Mouse (Mus musculus) Muller cell, postnatal 12 days (primary cell): ENCODE measurements around the gene Fam208a.

Experiments
- DNase-seq: peaks from one replicate; pipeline ENCODE4 v3.0.0-alpha.2; 2015; ENCODE audit errors: inconsistent ontology term

Gene Fam208a

GRCm38 (mm10) chr14:27428573-27428972 lies at the start of gene Fam208a:
Fam208a (plus strand) TSS chr14:27428834.
- DNase-seq: peak; percentile 96

GRCm38 (mm10) chr14:27379404-27379803 lies 49.2 kb upstream of the Fam208a start:
- no peak for DNase-seq

- DNase-seq: no peak
Measured at GRCm38 (mm10) chr14:27381459-27381858, 47.2 kb upstream of the Fam208a start.

GRCm38 (mm10) chr14:27383321-27383830 lies 45.3 kb upstream of the Fam208a start:
- no peak for DNase-seq

- DNase-seq: no peak
Measured at GRCm38 (mm10) chr14:27384143-27384542, 44.5 kb upstream of the Fam208a start.

GRCm38 (mm10) chr14:27388616-27389015 lies 40.0 kb upstream of the Fam208a start:
- no peak for DNase-seq

- DNase-seq: no peak
Measured at GRCm38 (mm10) chr14:27389722-27390121, 38.9 kb upstream of the Fam208a start.

- no peak for DNase-seq
Measured at GRCm38 (mm10) chr14:27390663-27391062, 38.0 kb upstream of the Fam208a start.

- no peak for DNase-seq
Measured at GRCm38 (mm10) chr14:27391776-27392308, 36.8 kb upstream of the Fam208a start.

GRCm38 (mm10) chr14:27392660-27393059 lies 36.0 kb upstream of the Fam208a start:
- no peak for DNase-seq

GRCm38 (mm10) chr14:27393806-27394205 lies 34.8 kb upstream of the Fam208a start:
- no peak for DNase-seq

GRCm38 (mm10) chr14:27396424-27396823 lies 32.2 kb upstream of the Fam208a start:
- DNase-seq: no peak

GRCm38 (mm10) chr14:27397526-27397925 lies 31.1 kb upstream of the Fam208a start:
- DNase-seq: no peak

- DNase-seq: no peak
Measured at GRCm38 (mm10) chr14:27400495-27400894, 28.1 kb upstream of the Fam208a start.

GRCm38 (mm10) chr14:27401717-27402278 lies 26.8 kb upstream of the Fam208a start:
- DNase-seq: no peak

- no peak for DNase-seq
Measured at GRCm38 (mm10) chr14:27402332-27403250, 26.0 kb upstream of the Fam208a start.

GRCm38 (mm10) chr14:27405452-27405851 lies 23.2 kb upstream of the Fam208a start:
- peak; percentile 24 for DNase-seq

- no peak for DNase-seq
Measured at GRCm38 (mm10) chr14:27405947-27406346, 22.7 kb upstream of the Fam208a start.

GRCm38 (mm10) chr14:27408240-27408639 lies 20.4 kb upstream of the Fam208a start:
- no peak for DNase-seq

GRCm38 (mm10) chr14:27409662-27410061 lies 19.0 kb upstream of the Fam208a start:
- DNase-seq: no peak

- DNase-seq: no peak
Measured at GRCm38 (mm10) chr14:27411492-27411891, 17.1 kb upstream of the Fam208a start.

GRCm38 (mm10) chr14:27412699-27413098 lies 15.9 kb upstream of the Fam208a start:
- DNase-seq: no peak

- DNase-seq: no peak
Measured at GRCm38 (mm10) chr14:27413961-27414360, 14.7 kb upstream of the Fam208a start.
